Comparison of ENCODE assay signal across 18 mouse cellular contexts in the genomic region with DNA sequence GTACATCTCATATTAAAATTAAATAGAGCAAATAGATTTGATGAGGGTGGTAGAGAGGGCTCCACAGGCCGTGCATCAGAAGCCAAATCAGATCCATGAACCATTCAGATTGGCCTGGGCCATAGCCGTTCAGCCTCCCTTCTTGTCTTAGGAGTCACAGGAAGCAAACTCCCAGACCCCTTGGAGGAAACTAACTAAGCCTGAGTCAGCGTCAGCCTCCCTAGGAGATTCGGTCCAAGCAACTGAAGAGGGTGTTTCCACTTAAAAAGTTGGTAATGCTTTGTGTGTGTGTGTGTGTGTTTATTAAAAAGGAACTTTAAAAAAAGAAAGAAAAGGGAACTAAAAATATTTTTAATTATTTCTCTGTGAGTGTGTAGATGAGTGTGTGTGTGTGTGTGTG. TPM values are rescaled to one million over a fixed set of nuclear protein-coding genes. Genes with fewer than 3 reads are reported as not detected.
DNase-seq lines count a peak whose midpoint lies in the region; ATAC-seq and TF ChIP-seq lines count a peak whose summit lies in the region.
"Had no signal": no experiment of that assay in that cellular context is flagged by ENCODE, and none has a peak within 500 bp of the region (broad histone marks: within the 10 kb centered on the region; RNA-seq: fewer than 3 reads in every experiment).

No protein-coding gene starts in this region.

- no peak for ATAC-seq in heart, embryonic 11.5 days (replicated peaks; ENCODE audit: insufficient number of reproducible peaks, low FRiP score, low TSS enrichment)
- no peak for ATAC-seq in lung, embryonic 15.5 days (ENCODE audit: borderline replicate concordance, extremely low read depth, low FRiP score, low TSS enrichment)
- ATAC-seq: forebrain, embryonic 14.5 days; intestine, postnatal 0 days; midbrain, embryonic 15.5 days had no signal

- TF ChIP-seq CTCF in lung, adult 2 months (IDR thresholded peaks at IDR 0.05; ENCODE audit: insufficient read depth, low read length), result no peak

- H3K4me2 ChIP-seq in heart, embryonic 11.5 days, result peak overlapping the region; percentile 27
- peak overlapping the region; percentile 83 for H3K4me2 ChIP-seq in lung, embryonic 15.5 days
- H3K4me2 ChIP-seq: limb, embryonic 12.5 days; midbrain, embryonic 15.5 days had no signal

- WGBS in heart, embryonic 11.5 days (ENCODE audit: insufficient replicate concordance), result 51% methylated on average over 4 of the region's 4 CpGs
- 37% methylated on average over 4 of the region's 4 CpGs for WGBS in lung, embryonic 15.5 days
- WGBS in lung, adult 2 months, result 19% methylated on average over 4 of the region's 4 CpGs
- 39% methylated on average over 3 of the region's 4 CpGs for WGBS in macrophage (ENCODE audit: missing documents)

- no peaks in the 10 kb centered on the region for H3K9me3 ChIP-seq in heart, embryonic 11.5 days (replicated peaks; ENCODE audit: control insufficient read depth, low read length)
- H3K9me3 ChIP-seq in lung, embryonic 15.5 days, result no peaks in the 10 kb centered on the region
- H3K9me3 ChIP-seq: hindbrain, embryonic 15.5 days; limb, embryonic 12.5 days; midbrain, embryonic 15.5 days had no signal

- peaks cover 16% of the 10 kb centered on the region for H3K4me1 ChIP-seq in heart, embryonic 11.5 days (ENCODE audit: control insufficient read depth, insufficient read depth, low read length)
- H3K4me1 ChIP-seq in lung, embryonic 15.5 days, result peaks cover 43% of the 10 kb centered on the region
- H3K4me1 ChIP-seq in lung, adult 2 months (ENCODE audit: control insufficient read depth, insufficient read depth, low read length), result peaks cover 16% of the 10 kb centered on the region

- peaks cover 84% of the 10 kb centered on the region for H3K79me2 ChIP-seq in macrophage (ENCODE audit: inconsistent target)

- no peak overlapping the region for H3K9ac ChIP-seq in heart, embryonic 11.5 days (ENCODE audit: low read depth, low read length)
- H3K9ac ChIP-seq in lung, embryonic 15.5 days, result no peak overlapping the region
- H3K9ac ChIP-seq: hindbrain, embryonic 15.5 days; limb, embryonic 12.5 days; liver, embryonic 14.5 days; midbrain, embryonic 15.5 days had no signal

- no peaks in the 10 kb centered on the region for H3K27me3 ChIP-seq in heart, embryonic 11.5 days (ENCODE audit: control insufficient read depth, insufficient read depth, low read length)
- H3K27me3 ChIP-seq in lung, embryonic 15.5 days, result no peaks in the 10 kb centered on the region

- no peaks in the 10 kb centered on the region for H3K36me3 ChIP-seq in heart, embryonic 11.5 days (ENCODE audit: control insufficient read depth, insufficient read depth, low read length)
- H3K36me3 ChIP-seq in lung, embryonic 15.5 days, result no peaks in the 10 kb centered on the region
- H3K36me3 ChIP-seq in macrophage (ENCODE audit: inconsistent target), result no peaks in the 10 kb centered on the region
- H3K36me3 ChIP-seq: hindbrain, embryonic 15.5 days; limb, embryonic 12.5 days; midbrain, embryonic 15.5 days had no signal

- no peak for TF ChIP-seq POLR2A in lung, adult 2 months (IDR thresholded peaks at IDR 0.05; ENCODE audit: borderline replicate concordance, extremely low read depth, low read depth, low read length)

- no peak for DNase-seq in heart, postnatal 4 days
- no peak for DNase-seq in lung, adult 2 months
- DNase-seq in adipocyte (ENCODE audit: low spot score), result peak; percentile 24
- no peak for DNase-seq in gastrocnemius, postnatal 36 days
- DNase-seq: kidney, postnatal 10 days; right cerebral cortex, adult 18-20 months; thymus, adult 2 months had no signal

- no peak overlapping the region for H3K27ac ChIP-seq in heart, embryonic 11.5 days (ENCODE audit: low read depth, low read length)
- H3K27ac ChIP-seq in lung, embryonic 15.5 days, result peak overlapping the region; percentile 88
- H3K27ac ChIP-seq in macrophage, result peak overlapping the region; percentile 70
- H3K27ac ChIP-seq: hindbrain, embryonic 15.5 days; layer of hippocampus, adult 2 months; limb, embryonic 12.5 days; liver, embryonic 14.5 days; midbrain, embryonic 15.5 days had no signal

- no peak overlapping the region for H3K4me3 ChIP-seq in heart, embryonic 11.5 days (ENCODE audit: low read depth, low read length)
- no peak overlapping the region for H3K4me3 ChIP-seq in lung, embryonic 15.5 days
- no peak overlapping the region for H3K4me3 ChIP-seq in lung, adult 2 months (replicated peaks; ENCODE audit: extremely low read depth, low read depth, low read length)
- no peak overlapping the region for H3K4me3 ChIP-seq in macrophage (ENCODE audit: inconsistent target)
- H3K4me3 ChIP-seq: erythroblast, embryonic 14.5 days; hindbrain, embryonic 15.5 days; layer of hippocampus, adult 2 months; limb, embryonic 12.5 days; midbrain, embryonic 15.5 days had no signal

- intact Hi-C loops in gastrocnemius, postnatal 36 days (cut with DNase I), result no loop called here

RNA-seq across cellular contexts. Expression of a gene that starts 35.0 kb away (rescaled TPM):
- polyA plus RNA-seq in heart, embryonic 11.5 days (2014; fragmentation: Nextera tagmentation; extraction: Ambion mirVana), result 183 and 209 TPM in 2 replicates
- 100 to 1,000 TPM; 262 to 267 TPM for total RNA-seq in heart, postnatal 4 days (2021)
- polyA plus RNA-seq in lung, embryonic 15.5 days (2015; fragmentation: Nextera tagmentation; extraction: Ambion mirVana), result 275 and 280 TPM in 2 replicates
- 556 and 717 TPM in 2 replicates for polyA plus RNA-seq in lung, adult 2 months (2012; rRNA removed)
- 10 to 100 TPM; 16.8 to 68.0 (median 25.6) TPM for total RNA-seq in macrophage (2018; cell fraction: chromatin; rRNA removed)
- total RNA-seq in macrophage (2018; cell fraction: cytosol; rRNA removed), result 100 to 1,000 TPM; 145 to 243 (median 187) TPM
- total RNA-seq in macrophage (2018; cell fraction: nucleus; rRNA removed), result 100 to 1,000 TPM in 7 of 26 experiments, 10 to 100 TPM in 19; 50.8 to 118 (median 81.4) TPM
- 110 to 227 TPM (median 177 TPM) in 3 replicates for polyA plus RNA-seq in macrophage (2018)
- total RNA-seq in gastrocnemius, postnatal 36 days (2021), result 10 to 100 TPM; 18.1 to 22.8 TPM
